Mouse (Mus musculus) cerebellum, postnatal 10 days (tissue): ENCODE data around the gene Hoxa6.

Experiments used
- DNase-seq, 2 experiments: peaks; one replicate each; pipeline ENCODE4 v3.0.0; 2021; ENCODE audit warnings: mixed read lengths in 2 of 2

The Hoxa6 gene

DNA sequence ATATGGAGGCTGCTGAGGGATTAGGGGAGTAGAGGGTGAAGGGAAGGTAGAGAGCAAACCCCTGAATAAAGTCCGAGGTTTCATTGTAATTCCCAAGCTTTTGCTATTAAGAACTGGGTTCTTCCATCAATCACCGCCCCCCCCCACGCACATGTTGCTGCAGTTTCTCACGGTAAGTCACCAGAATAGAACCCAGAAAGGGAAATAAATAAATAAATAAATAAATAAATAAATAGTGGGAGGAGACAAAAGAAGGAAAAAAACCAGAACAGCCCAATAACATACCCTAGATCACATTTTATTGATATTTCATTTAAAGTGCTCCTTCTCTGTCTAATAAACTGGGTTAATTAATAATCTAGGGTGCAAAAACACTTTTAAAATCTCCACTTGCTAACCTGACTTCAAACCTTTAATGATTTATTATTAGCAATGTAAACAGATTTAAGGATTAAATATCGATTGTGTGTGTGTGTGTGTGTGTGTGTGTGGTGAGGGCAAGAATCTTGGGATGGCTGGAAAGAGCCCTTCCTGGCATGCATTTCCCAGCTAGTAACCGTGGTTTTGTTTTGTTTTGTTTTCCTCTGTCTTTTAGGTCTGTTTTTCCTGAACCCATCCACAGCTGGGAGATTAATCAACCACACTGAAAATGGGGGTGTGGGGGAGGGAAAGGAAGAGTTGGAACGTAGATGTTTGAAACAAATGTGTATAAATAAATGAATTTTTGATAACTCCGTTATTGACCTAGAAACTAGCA, 47.0 kb downstream of the Hoxa6 start:
- DNase-seq, result peak in 1 of 2 experiments; percentile 52

DNA sequence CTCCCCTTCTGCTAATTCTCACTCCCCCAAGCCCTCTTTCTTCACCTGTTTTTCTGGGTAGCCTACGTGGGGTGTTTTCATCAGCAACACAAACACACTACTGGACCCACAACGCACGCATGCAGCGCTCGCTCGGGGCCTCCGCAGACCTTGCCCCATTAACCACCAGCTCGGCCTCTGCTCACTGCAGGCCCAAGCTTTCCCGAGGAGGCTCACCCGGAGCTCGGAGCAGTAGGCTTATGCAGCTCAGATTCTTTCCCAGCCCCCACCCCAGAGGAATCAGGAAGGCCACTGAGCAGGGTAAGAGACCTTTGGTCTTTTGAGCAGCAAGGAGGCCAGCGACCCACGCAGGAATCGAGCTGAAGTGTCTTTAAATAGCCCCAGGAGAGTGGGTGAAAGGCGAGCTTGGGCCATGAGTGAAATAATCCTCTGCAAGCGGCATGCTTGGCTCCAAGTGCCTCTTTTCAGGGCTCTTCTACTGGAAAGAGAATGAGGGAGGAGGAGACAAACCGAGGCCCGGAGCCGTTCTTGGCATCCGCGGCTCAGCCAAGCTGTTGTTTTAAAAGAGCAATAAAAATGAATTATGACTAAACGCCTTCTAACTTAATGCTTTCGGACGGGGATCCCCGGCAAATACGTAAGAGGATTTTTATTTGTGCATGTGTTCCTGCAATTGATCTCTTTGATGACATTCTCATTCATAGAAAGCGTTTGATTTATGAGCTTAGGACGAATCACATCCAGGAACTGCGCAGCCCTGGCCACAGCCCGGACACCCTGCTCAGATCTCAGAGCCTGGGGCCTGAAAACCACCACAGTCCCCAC, 47.8 kb downstream of the Hoxa6 start:
- peak; percentile 38 to 42 for DNase-seq

DNA sequence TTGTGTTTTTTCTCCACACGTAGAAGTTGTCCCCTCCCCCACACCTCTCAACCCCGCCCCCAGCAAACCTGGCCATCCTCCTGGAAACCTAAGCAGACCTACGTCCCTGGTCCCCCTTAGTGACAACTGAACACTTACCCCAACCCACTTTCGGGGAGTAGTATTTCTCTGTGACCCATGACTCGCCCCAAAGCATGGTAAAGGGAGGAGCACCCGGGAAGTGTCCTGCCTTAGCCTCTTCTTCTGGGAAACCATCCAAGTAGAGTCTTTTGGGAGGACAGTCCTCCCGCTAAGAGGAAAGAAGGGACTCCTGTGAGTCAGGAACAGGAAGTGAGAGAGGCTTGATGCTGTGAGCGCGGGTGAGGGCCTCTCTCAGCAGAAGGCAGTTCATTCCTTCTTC, 48.5 kb downstream of the Hoxa6 start:
- DNase-seq, result peak; percentile 3 to 20

DNA sequence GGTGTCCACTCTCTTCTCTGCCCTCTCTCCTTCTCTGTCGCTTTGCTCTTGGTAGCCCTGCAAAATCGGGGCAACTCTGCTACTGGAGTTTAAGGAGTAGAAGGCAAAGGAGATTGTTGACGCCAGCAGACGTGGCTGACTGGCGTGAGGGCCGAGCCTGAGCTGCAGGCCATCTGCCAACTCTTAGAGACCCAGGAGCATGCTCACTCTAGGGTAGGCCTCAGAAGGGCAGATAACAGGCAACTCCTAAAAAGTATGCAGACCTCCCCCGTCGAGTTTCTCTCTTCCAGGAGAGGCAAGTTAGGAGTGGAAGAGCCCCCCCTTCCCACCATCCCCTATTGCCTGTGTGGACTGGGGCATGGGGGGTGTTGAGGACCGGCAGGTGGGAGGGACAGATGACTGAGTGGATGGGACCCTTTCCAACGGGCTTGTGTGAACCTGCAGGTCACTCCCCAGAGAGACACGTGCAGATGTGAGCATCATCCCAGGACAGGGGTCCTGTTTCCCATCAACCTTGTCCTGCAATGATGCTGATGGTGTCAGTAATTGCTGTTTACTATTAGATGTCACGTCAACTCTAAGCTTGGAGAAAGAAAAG, 49.3 kb downstream of the Hoxa6 start:
- DNase-seq, result peak; percentile 20 to 38

DNA sequence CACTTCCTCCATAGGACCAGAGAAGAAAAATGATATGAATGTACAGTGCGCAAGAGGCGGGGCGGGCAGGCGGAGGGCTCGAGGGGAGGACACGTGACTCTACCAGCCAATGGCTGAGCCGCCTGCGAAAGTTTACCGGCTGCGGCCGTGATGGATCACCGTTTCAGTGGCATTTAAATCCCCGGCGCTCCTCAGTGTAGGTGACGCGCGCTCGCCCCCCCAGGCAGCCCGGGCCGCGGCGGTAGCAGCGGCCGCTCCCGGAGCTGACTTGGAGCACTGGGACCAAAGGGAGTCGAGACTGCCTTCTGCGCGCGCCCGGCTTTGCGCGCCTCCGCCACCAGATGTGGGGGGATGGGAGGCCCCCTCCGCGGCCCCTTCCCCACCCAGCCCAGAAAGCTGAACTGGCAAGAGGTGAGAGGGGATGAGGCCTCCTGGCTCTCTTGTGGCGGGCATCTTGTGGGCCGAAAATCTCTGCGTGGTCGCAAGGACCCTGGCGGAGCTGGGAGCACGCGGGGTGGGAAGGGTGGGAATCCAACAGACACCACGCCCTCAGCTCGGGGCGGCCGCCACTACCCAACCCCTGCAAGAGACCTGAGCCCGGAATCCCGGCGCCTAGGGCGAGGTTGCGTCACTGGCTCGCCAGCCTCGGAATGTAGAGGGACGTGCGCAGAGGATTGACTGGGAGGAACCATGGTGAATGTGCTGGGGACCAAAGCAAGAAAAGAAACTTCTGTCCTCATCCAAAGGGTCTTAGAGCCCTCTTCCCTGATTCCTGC, 50.1 kb downstream of the Hoxa6 start, which contains the start of gene Hoxa1:
Hoxa1 (minus strand) TSS at position 42 of the 776 bp plus-strand sequence.
- DNase-seq, result peak; percentile 71 to 74

DNA sequence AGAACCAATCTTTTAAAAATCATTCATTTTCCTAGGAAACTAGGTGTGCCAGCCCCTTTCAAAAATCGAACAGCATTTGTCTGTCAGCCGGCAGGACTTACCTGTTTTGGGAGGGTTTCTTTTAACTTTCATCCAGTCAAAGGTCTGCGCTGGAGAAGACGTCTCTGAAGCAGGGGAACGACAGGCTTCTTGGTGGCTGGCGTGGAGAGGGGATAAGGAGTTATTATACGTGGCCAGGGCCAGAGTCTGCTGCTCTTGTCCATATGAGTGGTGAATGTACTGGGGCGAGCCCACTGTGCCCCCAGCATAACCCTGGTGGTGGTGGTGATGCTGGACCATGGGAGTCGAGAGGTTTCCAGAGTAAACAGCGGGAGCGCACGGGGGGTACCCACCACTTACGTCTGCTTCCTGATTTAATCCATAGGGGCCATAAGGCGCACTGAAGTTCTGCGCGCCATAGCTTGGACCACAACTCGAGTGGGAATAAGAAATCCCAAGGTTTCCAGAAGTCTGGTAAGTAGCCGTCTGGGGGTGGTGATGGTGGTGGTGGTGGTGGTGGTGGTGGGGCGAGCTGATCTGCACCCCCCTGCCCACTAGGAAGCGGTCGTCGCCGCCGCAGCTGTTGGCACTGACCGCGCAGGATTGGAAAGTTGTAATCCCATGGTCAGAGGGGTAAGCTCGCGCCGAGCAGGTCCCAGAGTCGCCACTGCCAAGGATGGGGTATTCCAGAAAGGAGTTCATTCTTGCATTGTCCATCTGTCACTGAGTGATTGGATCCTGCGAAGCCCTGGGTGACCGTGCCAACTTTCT, 50.9 kb downstream of the Hoxa6 start:
- DNase-seq, result peak; percentile 15 to 21

DNA sequence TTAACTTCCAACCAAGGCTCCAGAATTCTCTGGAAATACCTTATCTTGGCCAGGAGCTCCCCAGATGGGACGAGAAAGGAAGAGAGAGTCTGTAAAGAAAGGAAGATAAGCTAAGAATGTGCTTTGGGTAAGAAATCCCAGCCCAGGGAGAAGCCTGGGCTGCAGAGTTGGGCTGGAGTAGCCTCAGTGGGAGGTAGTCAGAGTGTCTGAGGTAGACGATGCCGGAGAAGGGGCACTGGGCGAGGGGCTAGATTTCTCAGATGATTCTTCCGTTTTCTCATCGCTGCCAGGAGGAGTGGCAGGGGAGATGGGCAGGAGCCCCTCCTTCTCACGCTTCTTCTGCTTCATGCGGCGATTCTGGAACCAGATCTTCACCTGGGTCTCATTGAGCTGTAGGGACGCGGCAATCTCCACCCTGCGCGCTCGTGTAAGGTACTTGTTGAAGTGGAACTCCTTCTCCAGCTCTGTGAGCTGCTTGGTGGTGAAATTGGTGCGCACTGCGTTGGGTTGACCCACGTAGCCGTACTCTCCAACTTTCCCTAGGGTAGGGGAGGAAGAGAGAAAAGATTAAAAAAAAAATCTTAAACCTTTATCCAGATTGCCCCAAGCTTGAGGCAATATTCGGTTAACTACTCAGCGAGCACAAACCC, 51.8 kb downstream of the Hoxa6 start:
- DNase-seq, result peak in 1 of 2 experiments; percentile 12
